Mouse (Mus musculus) thymus, postnatal 10 days (tissue): Measurements from ENCODE around the gene Tmed2.
"Not testable (repeated sequence)": the region's sequence is repeated elsewhere in the genome, so short reads cannot be mapped to it uniquely, and the experiment has no call there.

ENCODE experiments used
- DNase-seq, 2 experiments: peaks; one replicate each; pipeline ENCODE4 v3.0.0; 2021; ENCODE audit warnings: low spot score in 2 of 2

The Tmed2 gene

GRCm38 (mm10) chr5:124575467-124575866 lies 35.0 kb downstream of the Tmed2 start:
- no peak for DNase-seq

GRCm38 (mm10) chr5:124578633-124579317 lies 38.3 kb downstream of the Tmed2 start, which contains the start of the genes Eif2b1 and Gtf2h3:
TSS of gene Eif2b1 (minus strand) at chr5:124579131.
TSS of gene Gtf2h3 (plus strand) at chr5:124579140.
- peak; percentile 85 to 91 for DNase-seq

GRCm38 (mm10) chr5:124582515-124582914 lies 42.0 kb downstream of the Tmed2 start:
- no peak for DNase-seq

DNA sequence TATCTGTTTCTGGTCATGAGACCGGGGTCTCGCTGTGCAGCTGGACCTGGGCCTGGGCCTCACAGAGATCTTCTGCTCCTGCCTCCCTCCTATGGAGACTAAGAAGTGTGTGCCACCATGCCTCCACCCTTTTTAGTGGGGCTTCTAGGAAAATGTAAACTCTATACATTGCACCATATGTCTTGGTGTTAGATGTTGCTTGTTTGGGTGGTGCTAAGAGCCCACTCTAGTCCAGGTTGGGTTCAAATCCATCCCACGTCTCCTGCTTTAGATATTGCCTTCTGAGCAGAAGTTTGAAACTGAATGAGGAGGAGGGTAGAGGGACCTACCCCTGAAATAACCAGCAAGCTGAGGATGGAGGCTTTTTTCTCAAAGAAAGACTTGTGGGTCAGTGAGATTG lies 52.3 kb downstream of the Tmed2 start:
- no peak for DNase-seq

- peak; percentile 38 to 46 for DNase-seq
These were observed 58.0 kb downstream of the Tmed2 start for GRCm38 (mm10) chr5:124598224-124599174.

- not testable (repeated sequence) for DNase-seq
These were observed 59.2 kb downstream of the Tmed2 start for GRCm38 (mm10) chr5:124599726-124600125.
